Mouse (Mus musculus) left cerebral cortex, adult 18-20 months (tissue): ENCODE measurements around the gene Ttc39d. TPM values are rescaled to one million over a fixed set of nuclear protein-coding genes. Genes with fewer than 3 reads are reported as not detected.

Experiments used
- DNase-seq, 2 experiments: peaks; one replicate each; pipeline ENCODE4 v3.0.0; 2021 to 2022; ENCODE audit warnings: low spot score in 2 of 2, mixed read lengths in 1 of 2
- total RNA-seq, 2 experiments: library from RNA; stranded (reverse); gene quantifications; 2 replicates each; pipeline ENCODE4 v1.2.3; 2021

Gene Ttc39d
- total RNA-seq, 2 experiments from 2014 or later = 0.14 TPM; not detected in 1

- DNase-seq = no peak
Measured at GRCm38 (mm10) chr17:80255208-80255607, 47.9 kb downstream of the Ttc39d start.

GRCm38 (mm10) chr17:80267065-80267464, 59.8 kb downstream of the Ttc39d start:
- no peak for DNase-seq

Other genes starting within 250 kb of the Ttc39d start
- gene Hnrnpll, start 145.1 kb upstream of the Ttc39d start, total RNA-seq = 10 to 100 TPM; 62.1 to 65.0 TPM
- gene Galm, start 80.0 kb upstream of the Ttc39d start, total RNA-seq = 1 to 10 TPM; 2.3 to 2.8 TPM
- gene Srsf7, start 153 bp upstream of the Ttc39d start, total RNA-seq = 100 to 1,000 TPM; 120 to 125 TPM
- 1 to 10 TPM; 3.9 to 5.9 TPM for gene Gemin6, start 17.0 kb downstream of the Ttc39d start, total RNA-seq
- 10 to 100 TPM; 15.4 to 16.9 TPM for gene Morn2, start 82.7 kb downstream of the Ttc39d start, total RNA-seq
- gene Dhx57, start 83.0 kb downstream of the Ttc39d start, total RNA-seq = 10 to 100 TPM; 34.3 to 37.8 TPM
- 1 to 10 TPM; 2.4 to 3.9 TPM for gene Arhgef33, start 99.9 kb downstream of the Ttc39d start, total RNA-seq
- gene Gm10190, start 166.1 kb downstream of the Ttc39d start, total RNA-seq = not detected